Mouse (Mus musculus) thymus, postnatal 0 days (tissue): ENCODE results near the gene Bri3bp. TPM values are rescaled to one million over a fixed set of nuclear protein-coding genes. Genes with fewer than 3 reads are reported as not detected.

ENCODE experiments used
- microRNA-seq: library from miRNA; unstranded; fragments of <30 nt; microRNA quantifications from one replicate; pipeline ENCODE4, GENCODE M21; 2016; ENCODE audit warnings: borderline number of aligned reads
- polyA plus RNA-seq: library from polyadenylated mRNA; unstranded; fragments of >200 nt; fragmentation: Nextera tagmentation; extraction: Ambion mirVana; gene quantifications from 2 replicates; pipeline ENCODE4 v1.2.1, GENCODE M21; 2015

The Bri3bp gene
- polyA plus RNA-seq, 1 experiment from 2014 or later = 37.3 TPM

Small RNA genes lying within 50 kb of the gene (microRNA-seq; reads per million reads assigned to microRNA genes)
- not detected for gene Gm27551

Other genes with a start within 250 kb of the Bri3bp start
- gene Scarb1, start 100.5 kb upstream of the Bri3bp start, polyA plus RNA-seq = 36.7 and 37.9 TPM in 2 replicates
- 0.44 and 0.74 TPM in 2 replicates for gene Gm10382, start 52.2 kb upstream of the Bri3bp start, polyA plus RNA-seq
- 532 and 603 TPM in 2 replicates for gene Ubc, start 51.4 kb upstream of the Bri3bp start, polyA plus RNA-seq
- gene Dhx37, start 7.4 kb upstream of the Bri3bp start, polyA plus RNA-seq = 8.1 and 8.2 TPM in 2 replicates
- 31.3 and 32.7 TPM in 2 replicates for gene Aacs, start 34.2 kb downstream of the Bri3bp start, polyA plus RNA-seq
- gene Tmem132b, start 90.2 kb downstream of the Bri3bp start, polyA plus RNA-seq = 0.04 TPM in 1 of 2 replicates, not detected in the other